Mouse (Mus musculus) hindbrain, embryonic 12.5 days (tissue): Measurements from ENCODE around the gene 4930467E23Rik. TPM values are rescaled to one million over a fixed set of nuclear protein-coding genes. Genes with fewer than 3 reads are reported as not detected.
"Not testable (repeated sequence)": the region's sequence is repeated elsewhere in the genome, so short reads cannot be mapped to it uniquely, and the experiment has no call there.

Source experiments
- ATAC-seq: fragments of 200-750 bp; cut with Nextera tagmentation; 2 replicates; pipeline ENCODE4 v1.8.0; 2017; ENCODE audit warnings: moderate TSS enrichment; ENCODE audit not compliant: low FRiP score
- H3K27ac ChIP-seq: fragments of 300-500 bp; sonication (generic); 2 replicates; pipeline ENCODE4 v1.5.1; 2016; ENCODE audit warnings: mild to moderate bottlenecking
- H3K27me3 ChIP-seq: fragments of 300-500 bp; sonication (generic); 2 replicates; pipeline ENCODE4 v1.6.1; 2016; ENCODE audit warnings: mild to moderate bottlenecking
- H3K36me3 ChIP-seq: fragments of 300-500 bp; sonication (generic); 2 replicates; pipeline ENCODE4 v1.6.1; 2016; ENCODE audit warnings: mild to moderate bottlenecking
- H3K4me1 ChIP-seq: fragments of 300-500 bp; sonication (generic); 2 replicates; pipeline ENCODE4 v1.6.1; 2016
- H3K4me2 ChIP-seq: fragments of 300-500 bp; sonication (generic); replicated peaks from 2 replicates; pipeline ENCODE4 v1.6.1; 2016; ENCODE audit warnings: mild to moderate bottlenecking
- H3K4me3 ChIP-seq: fragments of 300-500 bp; sonication (generic); 2 replicates; pipeline ENCODE4 v1.5.1; 2016; ENCODE audit warnings: mild to moderate bottlenecking
- H3K9ac ChIP-seq: fragments of 300-500 bp; sonication (generic); 2 replicates; pipeline ENCODE4 v1.6.1; 2016; ENCODE audit warnings: mild to moderate bottlenecking, moderate library complexity
- H3K9me3 ChIP-seq: fragments of 300-500 bp; sonication (generic); replicated peaks from 2 replicates; pipeline ENCODE4 v1.6.1; 2016; ENCODE audit warnings: mild to moderate bottlenecking
- WGBS: fragments of 180-500 bp; shearing (Covaris S2); methylation state at CpG from one replicate; pipeline ENCODE4 v1.1.7; 2016; 5-methylcytosine and 5-hydroxymethylcytosine counted together
- polyA plus RNA-seq: library from polyadenylated mRNA; unstranded; fragments of >200 nt; fragmentation: Nextera tagmentation; extraction: Ambion mirVana; gene quantifications from 2 replicates; pipeline ENCODE4 v1.2.1, GENCODE M21; 2016

The 4930467E23Rik gene
- polyA plus RNA-seq, 1 experiment from 2014 or later: 0.09 TPM

GRCm38 (mm10) chr8:19777500-19777899 is 48.1 kb downstream of the 4930467E23Rik start:
- not testable (repeated sequence) for H3K4me3 ChIP-seq, H3K4me2 ChIP-seq, H3K9me3 ChIP-seq, H3K27me3 ChIP-seq, ATAC-seq, H3K4me1 ChIP-seq, H3K9ac ChIP-seq, H3K36me3 ChIP-seq, H3K27ac ChIP-seq
- 46% methylated on average over 2 of the region's 2 CpGs for WGBS

GRCm38 (mm10) chr8:19778126-19778525 is 48.8 kb downstream of the 4930467E23Rik start:
- H3K4me3 ChIP-seq, H3K4me1 ChIP-seq, H3K36me3 ChIP-seq, H3K27me3 ChIP-seq, H3K9me3 ChIP-seq, H3K27ac ChIP-seq, H3K4me2 ChIP-seq, ATAC-seq, H3K9ac ChIP-seq: not testable (repeated sequence)
- WGBS: 57% methylated on average over 1 of the region's 1 CpGs

GRCm38 (mm10) chr8:19778891-19779290 is 49.5 kb downstream of the 4930467E23Rik start:
- H3K36me3 ChIP-seq, H3K9ac ChIP-seq, H3K9me3 ChIP-seq, H3K27me3 ChIP-seq, H3K27ac ChIP-seq, H3K4me2 ChIP-seq, H3K4me3 ChIP-seq, ATAC-seq, H3K4me1 ChIP-seq: not testable (repeated sequence)
- WGBS: 89% methylated on average over 8 of the region's 8 CpGs

GRCm38 (mm10) chr8:19780212-19780611 is 50.8 kb downstream of the 4930467E23Rik start:
- H3K36me3 ChIP-seq, ATAC-seq, H3K9me3 ChIP-seq, H3K4me1 ChIP-seq, H3K4me3 ChIP-seq, H3K27me3 ChIP-seq, H3K4me2 ChIP-seq, H3K9ac ChIP-seq, H3K27ac ChIP-seq: not testable (repeated sequence)
- 93% methylated on average over 4 of the region's 4 CpGs for WGBS

GRCm38 (mm10) chr8:19780658-19781057 is 51.3 kb downstream of the 4930467E23Rik start:
- not testable (repeated sequence) for H3K36me3 ChIP-seq, H3K4me3 ChIP-seq, H3K4me2 ChIP-seq, H3K9ac ChIP-seq, ATAC-seq, H3K9me3 ChIP-seq, H3K27me3 ChIP-seq, H3K4me1 ChIP-seq, H3K27ac ChIP-seq

- H3K9ac ChIP-seq, H3K36me3 ChIP-seq, H3K9me3 ChIP-seq, H3K4me1 ChIP-seq, ATAC-seq, H3K27ac ChIP-seq, H3K27me3 ChIP-seq, H3K4me3 ChIP-seq, H3K4me2 ChIP-seq: not testable (repeated sequence)
- WGBS: 92% methylated on average over 5 of the region's 5 CpGs
Observed at GRCm38 (mm10) chr8:19781328-19782114, 52.1 kb downstream of the 4930467E23Rik start.

GRCm38 (mm10) chr8:19782736-19783135 is 53.4 kb downstream of the 4930467E23Rik start:
- not testable (repeated sequence) for H3K9ac ChIP-seq, H3K4me2 ChIP-seq, H3K27me3 ChIP-seq, H3K4me3 ChIP-seq, H3K27ac ChIP-seq, ATAC-seq, H3K4me1 ChIP-seq, H3K9me3 ChIP-seq, H3K36me3 ChIP-seq
- WGBS: 86% methylated on average over 3 of the region's 3 CpGs

- not testable (repeated sequence) for H3K27ac ChIP-seq, H3K4me1 ChIP-seq, H3K9me3 ChIP-seq, H3K4me3 ChIP-seq, H3K4me2 ChIP-seq, ATAC-seq, H3K9ac ChIP-seq, H3K36me3 ChIP-seq, H3K27me3 ChIP-seq
- WGBS: 67% methylated on average over 1 of the region's 5 CpGs
Observed at GRCm38 (mm10) chr8:19783860-19784259, 54.5 kb downstream of the 4930467E23Rik start.

- not testable (repeated sequence) for H3K4me1 ChIP-seq, H3K9me3 ChIP-seq, H3K36me3 ChIP-seq, H3K27me3 ChIP-seq
- Histone ChIP-seq H3K4me2 (peak overlapping the region; percentile 50), H3K9ac (peak overlapping the region; percentile 83), H3K27ac (peak overlapping the region; percentile 86), H3K4me3 (peak overlapping the region; percentile 53)
- WGBS: 16% methylated on average over 71 of the region's 71 CpGs
- peak; percentile 100 for ATAC-seq
Observed at GRCm38 (mm10) chr8:19784554-19785364, 55.4 kb downstream of the 4930467E23Rik start.

- 77% methylated on average over 7 of the region's 7 CpGs for WGBS
- not testable (repeated sequence) for H3K9ac ChIP-seq, H3K36me3 ChIP-seq, ATAC-seq, H3K4me1 ChIP-seq, H3K9me3 ChIP-seq, H3K27me3 ChIP-seq, H3K27ac ChIP-seq, H3K4me2 ChIP-seq, H3K4me3 ChIP-seq
Observed at GRCm38 (mm10) chr8:19792696-19793095, 63.3 kb downstream of the 4930467E23Rik start.
